Mouse (Mus musculus) cerebellum, adult 9-10 months (tissue): ENCODE measurements around the gene Apoh.

Experiments
- DNase-seq: peaks from one replicate; pipeline ENCODE4 v3.0.0; 2022

The Apoh gene

DNA sequence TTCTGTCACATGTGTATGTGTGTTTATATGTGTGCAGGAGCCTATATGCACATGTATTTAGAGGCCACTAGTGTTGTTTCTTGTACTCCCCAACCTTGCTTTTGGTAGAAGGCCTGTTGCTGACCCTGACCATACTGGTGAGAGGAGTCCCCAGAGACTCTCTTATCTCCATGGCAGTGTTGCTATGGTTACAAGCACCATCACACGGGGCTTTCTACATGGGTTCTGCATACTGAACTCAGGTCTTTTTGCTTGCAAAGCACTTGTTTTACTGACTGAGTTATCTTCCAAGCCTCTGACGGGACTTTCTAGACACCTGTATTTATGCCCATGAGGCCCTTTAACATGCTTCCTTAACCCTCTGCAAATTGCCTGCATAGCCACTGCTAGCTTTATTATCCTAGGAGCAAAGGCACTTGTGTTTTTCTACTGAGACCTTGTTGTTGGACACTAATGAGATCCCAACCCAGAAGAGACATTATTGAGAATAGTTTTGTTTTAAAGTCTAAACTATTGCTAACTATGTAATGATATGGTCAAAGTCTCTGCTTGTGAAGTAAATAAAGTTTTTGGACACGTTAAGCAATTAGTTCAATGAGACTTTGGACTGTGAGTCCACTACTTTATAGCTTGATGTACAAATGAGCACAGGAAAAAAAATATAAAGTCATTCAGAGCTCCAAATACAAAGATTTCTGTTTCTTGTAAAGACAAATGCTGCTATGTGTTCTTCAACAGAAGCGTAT lies 41.9 kb downstream of the Apoh start:
- DNase-seq, result no peak

- DNase-seq, result no peak
Measured at GRCm38 (mm10) chr11:108385666-108386024, 42.5 kb downstream of the Apoh start.

- no peak for DNase-seq
Measured at GRCm38 (mm10) chr11:108395061-108395460, 51.9 kb downstream of the Apoh start.

GRCm38 (mm10) chr11:108396076-108396829 lies 53.1 kb downstream of the Apoh start:
- no peak for DNase-seq

DNA sequence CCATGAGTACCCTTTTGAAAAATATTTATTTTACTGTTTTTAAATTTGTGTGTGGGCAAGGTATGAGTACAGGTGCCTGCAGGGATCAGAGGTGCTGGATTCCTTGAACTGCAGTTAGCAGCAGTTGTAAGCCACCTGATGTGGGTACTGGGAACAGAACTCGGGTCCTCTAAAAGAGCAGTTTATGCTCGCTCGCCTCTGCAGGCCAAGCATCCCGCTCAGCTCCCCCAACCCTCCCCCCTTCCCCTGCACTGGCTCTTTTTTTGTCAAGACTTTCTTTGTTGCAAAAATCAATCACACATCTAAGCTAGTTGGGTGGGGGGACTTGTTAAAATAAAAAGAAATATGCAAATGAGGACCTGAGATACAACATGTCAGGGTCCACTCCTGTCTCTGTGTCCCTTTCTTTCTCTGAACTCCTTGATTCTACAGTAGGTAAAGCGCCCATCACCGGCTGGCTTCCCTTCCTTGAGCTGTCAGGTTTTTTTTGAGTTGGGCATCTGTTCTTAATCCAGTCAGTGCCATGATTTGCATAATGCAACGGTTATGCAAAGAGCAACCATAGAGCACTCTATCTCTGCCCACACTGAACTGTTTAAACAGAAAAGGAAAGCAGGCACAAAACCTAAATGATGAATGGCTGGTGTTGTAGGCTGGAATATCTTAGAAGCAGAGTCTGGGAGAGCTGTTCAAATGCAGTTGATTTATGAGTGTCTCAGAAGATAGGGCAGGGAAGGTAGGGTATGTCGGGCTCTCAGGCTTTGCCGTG lies 66.9 kb downstream of the Apoh start:
- no peak for DNase-seq

GRCm38 (mm10) chr11:108416360-108416759 lies 73.2 kb downstream of the Apoh start:
- no peak for DNase-seq

GRCm38 (mm10) chr11:108418540-108418939 lies 75.4 kb downstream of the Apoh start:
- no peak for DNase-seq

DNA sequence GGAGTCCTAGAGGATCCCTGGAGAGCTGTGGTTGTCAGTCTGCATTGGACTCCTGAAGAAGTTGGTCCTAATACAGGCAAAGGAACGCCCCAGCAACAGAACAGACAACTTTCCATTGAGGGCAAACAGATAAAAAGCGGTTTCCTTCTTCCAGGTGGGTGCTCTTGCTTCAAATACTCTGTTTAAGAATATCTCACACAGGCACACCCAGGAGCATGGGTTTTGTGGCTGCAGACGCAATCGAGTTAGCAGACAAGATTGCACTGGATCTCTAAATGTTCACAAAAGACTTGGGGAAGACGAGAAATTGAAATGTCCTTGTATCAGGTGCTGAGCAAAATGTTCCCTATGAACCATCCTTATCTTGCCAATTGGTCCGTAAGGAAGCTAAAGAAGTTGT lies 76.1 kb downstream of the Apoh start:
- DNase-seq, result no peak

DNA sequence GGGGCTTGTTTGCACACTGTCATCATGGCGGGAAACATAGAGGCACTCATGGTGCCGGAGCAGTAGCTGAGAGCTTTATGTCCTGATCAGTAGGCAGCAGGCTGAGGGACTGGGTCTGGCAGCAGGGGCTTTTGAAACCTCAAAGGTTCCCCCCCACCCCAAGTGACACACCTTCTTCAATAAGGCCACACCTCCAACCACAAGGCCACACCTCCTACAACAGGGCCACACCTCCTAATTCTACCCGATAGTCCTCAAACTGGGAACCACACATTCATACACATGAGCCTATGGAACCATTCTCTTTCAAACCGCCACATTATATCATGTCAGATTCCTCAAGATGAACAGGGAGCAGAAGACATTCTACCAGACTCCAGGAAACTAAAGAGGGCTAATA lies 77.6 kb downstream of the Apoh start:
- DNase-seq, result no peak

- DNase-seq, result no peak
Measured at GRCm38 (mm10) chr11:108423221-108423620, 80.1 kb downstream of the Apoh start.

DNA sequence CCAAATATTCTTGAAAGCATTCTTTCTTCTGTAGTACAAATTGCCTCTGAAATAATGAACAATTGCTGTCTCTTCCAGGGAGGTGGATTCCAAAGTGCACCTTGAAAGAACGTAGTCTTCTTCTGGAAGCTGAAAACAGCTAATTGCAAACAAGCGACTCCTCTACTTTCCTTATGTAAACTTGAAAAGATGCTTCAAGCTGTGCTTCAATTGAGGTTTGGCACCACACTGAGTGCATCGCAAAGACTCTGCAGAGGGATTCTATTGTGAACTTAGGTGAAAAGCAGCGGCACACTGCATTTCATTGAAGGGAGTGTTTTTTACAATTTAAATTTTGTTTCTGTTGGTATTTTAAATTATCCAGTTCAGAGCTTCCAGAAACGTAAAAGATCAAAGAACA lies 81.0 kb downstream of the Apoh start:
- DNase-seq, result no peak

- DNase-seq, result peak; percentile 95
Measured at GRCm38 (mm10) chr11:108424889-108425591, 81.9 kb downstream of the Apoh start, which contains the start of gene Cep112. TSS of gene Cep112 (plus strand) at chr11:108425192.

GRCm38 (mm10) chr11:108425592-108425921 lies 82.4 kb downstream of the Apoh start:
- no peak for DNase-seq

- DNase-seq, result no peak
Measured at GRCm38 (mm10) chr11:108426086-108426485, 82.9 kb downstream of the Apoh start.

DNA sequence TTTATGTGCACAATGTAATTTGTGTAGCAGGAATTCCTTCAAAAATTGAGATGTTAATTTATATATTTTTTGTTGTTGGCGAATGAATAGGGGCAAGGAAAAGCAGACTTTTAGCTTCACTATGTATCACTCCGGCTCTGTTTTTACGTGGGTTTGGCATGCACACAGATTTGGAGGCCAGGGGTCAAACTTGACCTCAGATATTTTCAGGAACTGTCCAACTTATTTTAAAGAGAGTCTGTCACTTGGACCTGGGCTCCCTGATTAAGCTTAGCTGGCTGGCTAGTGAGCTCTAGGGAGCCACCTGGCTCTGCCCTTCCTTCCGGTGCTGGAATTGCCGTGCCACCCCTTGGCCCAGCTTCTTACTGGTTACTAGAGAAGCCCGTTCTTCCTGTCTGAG lies 84.0 kb downstream of the Apoh start:
- DNase-seq, result no peak

DNA sequence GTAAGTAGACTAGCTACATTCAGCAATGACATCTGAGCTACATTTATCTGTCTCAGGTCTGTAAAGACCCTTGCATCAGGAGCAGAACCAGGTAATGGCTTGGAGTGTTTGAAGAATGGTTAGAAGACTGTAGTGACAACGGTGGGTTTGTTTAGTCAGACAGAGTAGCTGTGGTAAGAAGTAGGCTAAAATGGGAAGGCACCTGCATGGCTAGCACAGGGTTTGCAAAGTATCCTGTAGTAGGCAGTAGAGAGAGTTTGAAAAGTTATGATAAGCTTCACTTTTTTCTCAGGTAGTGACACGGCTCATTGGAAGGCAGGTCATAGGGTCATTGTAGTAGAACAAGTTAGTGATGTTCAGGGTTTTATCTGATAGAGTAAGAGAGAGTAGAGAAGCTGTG lies 85.9 kb downstream of the Apoh start:
- DNase-seq, result no peak

DNA sequence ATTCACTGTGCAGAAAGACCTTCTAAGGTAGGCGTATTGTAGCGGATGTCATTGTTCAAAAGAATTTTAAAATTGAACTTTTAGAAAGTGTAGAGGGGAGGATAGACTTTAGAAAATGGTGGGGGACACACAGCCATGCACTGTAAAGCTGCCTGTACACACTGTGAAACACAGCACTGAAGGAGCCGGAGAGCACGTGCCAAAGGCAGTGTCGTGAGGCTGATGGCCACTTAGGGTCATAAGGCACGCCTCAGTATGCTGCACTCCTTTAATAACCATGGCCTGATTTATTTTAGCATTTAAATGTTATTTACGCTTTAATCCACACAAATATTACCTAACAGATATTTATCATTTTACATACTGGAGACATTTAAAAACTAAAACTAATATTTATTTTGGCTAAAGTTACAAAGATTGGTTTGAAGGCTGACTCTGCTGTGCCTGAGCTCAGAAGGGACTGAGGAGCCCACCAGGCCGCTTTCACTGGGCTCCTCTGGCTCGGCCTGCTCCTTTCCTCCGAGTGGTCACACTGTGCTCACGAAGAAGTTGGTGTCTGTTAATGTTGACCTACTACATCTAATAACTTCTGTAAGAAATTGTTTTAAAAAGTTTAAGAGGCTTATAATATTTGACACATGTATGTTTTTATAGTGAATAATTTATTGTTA lies 100.9 kb downstream of the Apoh start:
- no peak for DNase-seq

GRCm38 (mm10) chr11:108447148-108447547 lies 104.0 kb downstream of the Apoh start:
- no peak for DNase-seq

- DNase-seq, result peak; percentile 63
Measured at GRCm38 (mm10) chr11:108449811-108450210, 106.7 kb downstream of the Apoh start.

DNA sequence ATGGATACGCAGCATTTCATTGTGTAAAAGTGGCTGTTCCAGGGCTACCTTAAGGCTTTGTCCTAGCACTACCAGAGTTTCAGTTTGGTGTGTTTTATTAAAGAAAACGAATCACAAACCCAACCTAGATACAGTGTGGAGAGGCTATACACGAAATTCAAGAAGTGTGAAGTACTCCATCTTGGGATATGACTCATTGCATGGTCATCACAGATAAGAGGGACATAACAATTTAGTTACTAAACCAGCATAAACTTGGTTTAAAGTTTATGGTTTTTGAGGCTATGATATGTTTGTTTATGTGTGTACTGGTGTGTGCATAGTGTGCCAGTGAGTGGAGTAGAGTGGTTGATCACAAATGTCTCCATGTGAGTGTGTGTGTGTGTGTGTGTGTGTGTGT lies 116.4 kb downstream of the Apoh start:
- no peak for DNase-seq
